Mouse (Mus musculus) C2C12 (cell line): ENCODE data around the gene Slc2a4. TPM values are rescaled to one million over a fixed set of nuclear protein-coding genes. Genes with fewer than 3 reads are reported as not detected.
A peak's percentile ranks its signal among the peaks of the same experiment; 100 is the strongest.
"Not testable (repeated sequence)": the region's sequence is repeated elsewhere in the genome, so short reads cannot be mapped to it uniquely, and the experiment has no call there.

ENCODE experiments used
- H3K27me3 ChIP-seq: one replicate; pipeline ENCODE4 v1.6.1; 2011; ENCODE audit not compliant: control insufficient read depth, insufficient read depth, insufficient read length
- H3K36me3 ChIP-seq: one replicate; pipeline ENCODE4 v1.6.1; 2011; ENCODE audit not compliant: control insufficient read depth, insufficient read depth
- H3K4me3 ChIP-seq: one replicate; pipeline ENCODE4 v1.5.1; 2011; ENCODE audit warnings: mild to moderate bottlenecking, control low read depth; ENCODE audit not compliant: poor library complexity, insufficient read depth, severe bottlenecking
- H3K79me2 ChIP-seq: one replicate; pipeline ENCODE4 v1.6.1; 2011; ENCODE audit not compliant: control insufficient read depth, insufficient read depth
- H3K79me3 ChIP-seq: one replicate; pipeline ENCODE4 v1.6.1; 2011; ENCODE audit warnings: low read depth, control low read depth
- H3ac ChIP-seq: one replicate; pipeline ENCODE3; 2011; ENCODE audit warnings: low read depth; ENCODE audit not compliant: control insufficient read depth, insufficient read length
- CEBPB ChIP-seq: IDR thresholded peaks from one replicate; pipeline ENCODE4 v1.6.1; 2011; ENCODE audit warnings: low read depth, mild to moderate bottlenecking, control low read depth, moderate library complexity
- CTCF ChIP-seq: IDR thresholded peaks from one replicate; pipeline ENCODE4 v1.5.1; 2011; ENCODE audit not compliant: control insufficient read depth, insufficient read depth, insufficient read length
- FOSL1 ChIP-seq: IDR thresholded peaks from one replicate; pipeline ENCODE4 v1.8.0; 2011; ENCODE audit warnings: mild to moderate bottlenecking, low read length; ENCODE audit not compliant: poor library complexity, insufficient read depth, severe bottlenecking
- MAX ChIP-seq: IDR thresholded peaks from one replicate; pipeline ENCODE4 v1.6.1; 2011; ENCODE audit warnings: mild to moderate bottlenecking, control low read depth
- MYOD1 ChIP-seq: IDR thresholded peaks from one replicate; pipeline ENCODE4 v1.6.1; 2011; ENCODE audit warnings: low read depth; ENCODE audit not compliant: control insufficient read depth, insufficient read length
- MYOG ChIP-seq: IDR thresholded peaks from one replicate; pipeline ENCODE4 v1.6.1; 2011; ENCODE audit not compliant: control insufficient read depth, insufficient read length; ENCODE audit errors: extremely low read depth
- USF1 ChIP-seq: IDR thresholded peaks from one replicate; pipeline ENCODE4 v1.6.1; 2011; ENCODE audit warnings: low read depth, mild to moderate bottlenecking, control low read depth, moderate library complexity
- polyA plus RNA-seq: library from polyadenylated mRNA; unstranded; fragments of >200 nt; fragmentation: generic; extraction: Trizol; gene quantifications from one replicate; pipeline ENCODE4 v1.2.1, GENCODE M21; 2012; ENCODE audit warnings: missing spikeins

Gene Slc2a4
- polyA plus RNA-seq, 1 experiment: 0.53 TPM

GRCm38 (mm10) chr11:69960616-69961015, 12.6 kb upstream of the Slc2a4 start:
- peaks cover 20% of the 10 kb centered on the region for H3K27me3 ChIP-seq
- H3K79me2 ChIP-seq: no peaks in the 10 kb centered on the region
- H3K4me3 ChIP-seq: no peak overlapping the region
- TF ChIP-seq CTCF (peak; percentile 2), MYOG (no peak)
- no peak overlapping the region for H3ac ChIP-seq
- H3K36me3 ChIP-seq: no peaks in the 10 kb centered on the region
- no peaks in the 10 kb centered on the region for H3K79me3 ChIP-seq

DNA sequence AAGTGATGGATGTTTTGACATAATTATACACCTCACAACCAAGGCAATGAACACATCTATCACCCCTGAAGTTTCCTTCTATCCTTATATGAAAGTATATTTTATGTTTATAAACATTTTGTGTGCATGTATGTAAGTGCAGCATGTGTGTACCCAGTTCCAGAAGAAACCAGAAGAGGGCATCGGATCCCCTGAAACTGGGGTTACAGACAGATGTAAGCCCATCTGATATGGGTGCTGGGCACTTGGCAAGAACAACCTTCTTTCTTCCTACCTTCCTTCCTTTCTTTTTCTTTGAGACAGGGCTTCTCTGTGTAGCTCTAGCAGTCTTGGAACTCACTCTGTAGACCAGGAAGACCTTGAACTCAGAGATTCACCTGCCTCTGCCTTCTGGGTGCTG, 8.2 kb upstream of the Slc2a4 start:
- H3ac ChIP-seq: no peak overlapping the region
- no peaks in the 10 kb centered on the region for H3K79me2 ChIP-seq
- no peaks in the 10 kb centered on the region for H3K79me3 ChIP-seq
- no peak for TF ChIP-seq MAX
- TF ChIP-seq MYOD1: no peak
- TF ChIP-seq USF1: no peak
- no peak for TF ChIP-seq CEBPB
- TF ChIP-seq FOSL1: no peak
- TF ChIP-seq MYOG: no peak
- no peak for TF ChIP-seq CTCF
- H3K4me3 ChIP-seq: no peak overlapping the region
- no peaks in the 10 kb centered on the region for H3K27me3 ChIP-seq
- no peaks in the 10 kb centered on the region for H3K36me3 ChIP-seq

GRCm38 (mm10) chr11:69955618-69956017, 7.6 kb upstream of the Slc2a4 start:
- H3K4me3 ChIP-seq, H3K79me3 ChIP-seq, H3K27me3 ChIP-seq, H3K36me3 ChIP-seq, H3K79me2 ChIP-seq, H3ac ChIP-seq: not testable (repeated sequence)

- H3ac ChIP-seq: no peak overlapping the region
- TF ChIP-seq FOSL1 (no peak), MYOD1 (no peak), MAX (no peak), USF1 (no peak), CEBPB (no peak), MYOG (no peak), CTCF (no peak)
- no peaks in the 10 kb centered on the region for H3K79me2 ChIP-seq
- no peaks in the 10 kb centered on the region for H3K27me3 ChIP-seq
- H3K79me3 ChIP-seq: no peaks in the 10 kb centered on the region
- no peak overlapping the region for H3K4me3 ChIP-seq
- no peaks in the 10 kb centered on the region for H3K36me3 ChIP-seq
Measured at GRCm38 (mm10) chr11:69953267-69953915, 5.4 kb upstream of the Slc2a4 start.

- Histone ChIP-seq H3K79me2 (no peaks in the 10 kb centered on the region), H3K4me3 (no peak overlapping the region), H3K27me3 (no peaks in the 10 kb centered on the region), H3K79me3 (no peaks in the 10 kb centered on the region), H3K36me3 (no peaks in the 10 kb centered on the region), H3ac (no peak overlapping the region)
- no peak for TF ChIP-seq FOSL1
- no peak for TF ChIP-seq MAX
- TF ChIP-seq CEBPB: no peak
- TF ChIP-seq MYOD1: no peak
- TF ChIP-seq USF1: no peak
Measured at GRCm38 (mm10) chr11:69952274-69952673, 4.3 kb upstream of the Slc2a4 start.

- Histone ChIP-seq H3ac (peak overlapping the region; percentile 18), H3K79me2 (no peaks in the 10 kb centered on the region), H3K79me3 (no peaks in the 10 kb centered on the region), H3K4me3 (no peak overlapping the region), H3K36me3 (no peaks in the 10 kb centered on the region), H3K27me3 (no peaks in the 10 kb centered on the region)
- TF ChIP-seq FOSL1: no peak
- no peak for TF ChIP-seq USF1
- TF ChIP-seq MYOG: no peak
- peak; percentile 2 for TF ChIP-seq CTCF
- TF ChIP-seq MYOD1: no peak
- no peak for TF ChIP-seq CEBPB
- TF ChIP-seq MAX: no peak
Measured at GRCm38 (mm10) chr11:69950807-69951459, 2.9 kb upstream of the Slc2a4 start.
